Mouse (Mus musculus): ENCODE data around the gene BC025920. TPM values are rescaled to one million over a fixed set of nuclear protein-coding genes. Genes with fewer than 3 reads are reported as not detected.
A peak's percentile ranks its signal among the peaks of the same experiment; 100 is the strongest.

Gene BC025920
- total and polyA plus RNA-seq, 3 experiments, result 0.40 to 6.8 (median 4.3) TPM

DNA sequence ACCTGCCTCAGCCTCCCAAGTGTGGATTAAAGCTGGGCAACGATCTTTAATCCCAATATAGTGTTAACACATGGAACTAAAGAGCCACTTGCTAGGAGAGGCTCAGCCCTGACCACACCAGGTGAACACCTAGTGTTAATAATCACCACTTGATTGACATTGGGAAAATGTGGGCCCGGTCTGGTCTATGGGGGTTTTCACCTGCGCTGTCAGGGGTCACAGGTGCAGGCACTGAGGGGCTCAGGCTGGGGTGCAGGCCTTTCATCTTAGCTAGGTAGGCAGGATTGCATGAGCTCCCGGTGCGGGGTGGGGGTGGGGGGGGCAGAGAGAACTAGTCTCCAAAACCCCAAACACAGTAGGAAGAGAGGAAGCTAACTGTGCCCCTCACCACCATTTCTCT lies 6.4 kb upstream of the BC025920 start:
- ATAC-seq (ENCODE audit: extremely low read depth, insufficient number of reproducible peaks, low FRiP score, poor library complexity, severe bottlenecking) (no peak), DNase-seq (ENCODE audit: low spot score) (no peak)
- Histone ChIP-seq H3K4me1 (ENCODE audit: insufficient read depth, low read depth, low read length) (peaks cover 75% of the 10 kb centered on the region), H3K9me3 (replicated peaks) (no peaks in the 10 kb centered on the region), H3K36me3 (replicated peaks) (no peaks in the 10 kb centered on the region), H3K27me3 (ENCODE audit: insufficient read depth, low read length) (peaks cover 31% of the 10 kb centered on the region), H3K4me3 (ENCODE audit: low read depth, low read length) (no peak overlapping the region)
- TF ChIP-seq POLR2AphosphoS5 (IDR thresholded peaks at IDR 0.05; ENCODE audit: insufficient replicate concordance, low read depth, low read length) (no peak), CTCF (IDR thresholded peaks at IDR 0.05; ENCODE audit: low read depth, low read length) (no peak), TAL1 (conservative IDR thresholded peaks at IDR 0.05; ENCODE audit: low read depth, low read length) (no peak), GATA2 (IDR thresholded peaks at IDR 0.05; ENCODE audit: borderline replicate concordance, low read depth, low read length) (no peak), GATA1 (IDR thresholded peaks at IDR 0.05; ENCODE audit: borderline replicate concordance, low read length) (no peak)

DNA sequence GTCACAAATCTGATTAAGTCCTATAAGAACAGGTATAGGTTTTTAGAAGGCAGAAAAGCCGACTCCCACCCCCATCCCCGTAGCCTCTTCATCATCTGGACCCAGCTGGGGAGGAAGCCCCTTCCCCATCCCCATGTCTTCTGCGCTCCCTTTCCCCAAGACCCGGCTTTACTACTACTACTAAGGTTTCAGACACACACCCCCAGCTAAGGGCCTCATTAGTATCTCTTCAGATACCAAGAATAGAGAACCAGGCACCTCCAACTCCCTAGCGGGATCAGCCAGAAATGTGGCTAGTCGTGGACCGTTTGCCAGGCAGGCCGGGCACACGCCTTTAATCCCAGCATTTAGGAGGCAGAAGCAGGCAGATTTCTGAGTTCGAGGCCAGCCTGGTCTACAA lies 6.0 kb upstream of the BC025920 start:
- peaks cover 80% of the 10 kb centered on the region for H3K4me1 ChIP-seq (ENCODE audit: insufficient read depth, low read depth, low read length)
- no peak for TF ChIP-seq TAL1 (conservative IDR thresholded peaks at IDR 0.05; ENCODE audit: low read depth, low read length)
- no peak for TF ChIP-seq GATA2 (IDR thresholded peaks at IDR 0.05; ENCODE audit: borderline replicate concordance, low read depth, low read length)
- no peak for TF ChIP-seq POLR2AphosphoS5 (IDR thresholded peaks at IDR 0.05; ENCODE audit: insufficient replicate concordance, low read depth, low read length)
- no peak for TF ChIP-seq CTCF (IDR thresholded peaks at IDR 0.05; ENCODE audit: low read depth, low read length)
- no peak for TF ChIP-seq GATA1 (IDR thresholded peaks at IDR 0.05; ENCODE audit: borderline replicate concordance, low read length)
- no peak overlapping the region; the same call in 1 of the 2 replicates for H3K4me3 ChIP-seq (ENCODE audit: low read depth, low read length)
- no peaks in the 10 kb centered on the region for H3K36me3 ChIP-seq (replicated peaks)
- ATAC-seq (ENCODE audit: extremely low read depth, insufficient number of reproducible peaks, low FRiP score, poor library complexity, severe bottlenecking), result no peak
- DNase-seq (ENCODE audit: low spot score), result no peak
- H3K27me3 ChIP-seq (ENCODE audit: insufficient read depth, low read length), result peaks cover 27% of the 10 kb centered on the region
- no peaks in the 10 kb centered on the region for H3K9me3 ChIP-seq (replicated peaks)

- ATAC-seq (ENCODE audit: extremely low read depth, insufficient number of reproducible peaks, low FRiP score, poor library complexity, severe bottlenecking), result peak; percentile 89
- DNase-seq (ENCODE audit: low spot score), result peak; percentile 100
- TF ChIP-seq GATA1 (IDR thresholded peaks at IDR 0.05; ENCODE audit: borderline replicate concordance, low read length) (no peak), POLR2AphosphoS5 (IDR thresholded peaks at IDR 0.05; ENCODE audit: insufficient replicate concordance, low read depth, low read length) (no peak), TAL1 (conservative IDR thresholded peaks at IDR 0.05; ENCODE audit: low read depth, low read length) (no peak), CTCF (IDR thresholded peaks at IDR 0.05; ENCODE audit: low read depth, low read length) (no peak), GATA2 (IDR thresholded peaks at IDR 0.05; ENCODE audit: borderline replicate concordance, low read depth, low read length) (no peak)
- Histone ChIP-seq H3K4me3 (ENCODE audit: low read depth, low read length) (peak within 1 kb of the TSS; percentile 68), H3K27me3 (ENCODE audit: insufficient read depth, low read length) (peaks cover 20% of the 10 kb centered on the region), H3K36me3 (replicated peaks) (no peaks in the 10 kb centered on the region), H3K4me1 (ENCODE audit: insufficient read depth, low read depth, low read length) (peaks cover 81% of the 10 kb centered on the region), H3K9me3 (replicated peaks) (no peaks in the 10 kb centered on the region)
Measured at GRCm38 (mm10) chr10:81600738-81601203, 5.3 kb upstream of the BC025920 start, which contains the start of gene Tle6. TSS of gene Tle6 (minus strand) at chr10:81601073.

DNA sequence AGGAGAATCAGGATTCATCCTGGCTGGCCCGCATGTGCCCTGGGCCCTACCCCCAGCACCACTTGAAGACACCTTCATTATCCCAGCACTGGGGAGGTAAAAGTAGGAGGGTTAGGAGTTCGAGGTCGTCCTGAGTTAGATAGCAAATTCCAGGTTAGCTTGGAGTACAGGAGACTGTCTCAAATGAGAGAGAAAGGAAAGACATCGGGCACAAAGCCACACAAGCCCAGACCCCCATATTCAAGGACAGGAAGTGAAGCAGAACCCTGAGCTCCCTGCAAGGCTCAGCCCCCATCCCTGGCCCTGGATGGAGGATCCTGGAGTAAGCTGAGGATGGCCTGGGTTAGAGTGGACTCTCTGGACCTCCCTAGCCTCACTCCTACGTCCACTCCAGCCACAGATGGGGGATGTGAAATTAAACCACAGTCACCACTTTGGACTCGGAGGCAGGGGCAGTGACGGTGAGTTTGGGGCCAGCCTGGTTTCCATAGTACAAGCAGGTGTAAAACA lies 4.6 kb upstream of the BC025920 start:
- ATAC-seq (ENCODE audit: extremely low read depth, insufficient number of reproducible peaks, low FRiP score, poor library complexity, severe bottlenecking), result no peak
- peaks cover 80% of the 10 kb centered on the region for H3K4me1 ChIP-seq (ENCODE audit: insufficient read depth, low read depth, low read length)
- peak overlapping the region; percentile 68 for H3K4me3 ChIP-seq (ENCODE audit: low read depth, low read length)
- H3K9me3 ChIP-seq (replicated peaks), result no peaks in the 10 kb centered on the region
- TF ChIP-seq POLR2AphosphoS5 (IDR thresholded peaks at IDR 0.05; ENCODE audit: insufficient replicate concordance, low read depth, low read length) (no peak), GATA1 (IDR thresholded peaks at IDR 0.05; ENCODE audit: borderline replicate concordance, low read length) (no peak), CTCF (IDR thresholded peaks at IDR 0.05; ENCODE audit: low read depth, low read length) (no peak), GATA2 (IDR thresholded peaks at IDR 0.05; ENCODE audit: borderline replicate concordance, low read depth, low read length) (no peak), TAL1 (conservative IDR thresholded peaks at IDR 0.05; ENCODE audit: low read depth, low read length) (no peak)
- peaks cover 14% of the 10 kb centered on the region for H3K27me3 ChIP-seq (ENCODE audit: insufficient read depth, low read length)
- H3K36me3 ChIP-seq (replicated peaks), result no peaks in the 10 kb centered on the region
- no peak for DNase-seq (ENCODE audit: low spot score)

DNA sequence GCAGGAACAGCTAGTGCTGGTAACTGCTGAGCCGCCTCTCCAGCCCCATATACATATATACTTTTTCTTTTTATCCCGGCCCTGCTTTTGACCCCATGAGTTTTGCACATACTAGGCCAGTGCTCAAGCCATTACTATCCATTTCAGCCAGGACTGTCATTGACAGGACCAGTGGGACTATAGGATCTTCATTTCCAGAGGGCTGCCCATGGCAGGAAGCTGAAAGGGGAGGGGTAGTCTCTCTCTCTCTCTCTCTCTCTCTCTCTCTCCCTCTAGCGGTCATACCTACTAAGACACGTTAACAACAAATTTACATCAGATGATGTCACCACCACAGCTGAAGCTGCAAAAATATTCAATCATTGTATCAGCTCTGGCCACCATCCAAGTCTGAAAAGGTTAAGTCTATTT lies 3.3 kb upstream of the BC025920 start:
- Histone ChIP-seq H3K36me3 (replicated peaks) (peaks cover 4% of the 10 kb centered on the region), H3K4me1 (ENCODE audit: insufficient read depth, low read depth, low read length) (peaks cover 77% of the 10 kb centered on the region), H3K9me3 (replicated peaks) (no peaks in the 10 kb centered on the region), H3K27me3 (ENCODE audit: insufficient read depth, low read length) (peaks cover 3% of the 10 kb centered on the region; the same call in 1 of the 2 replicates), H3K4me3 (ENCODE audit: low read depth, low read length) (no peak overlapping the region)
- ATAC-seq (ENCODE audit: extremely low read depth, insufficient number of reproducible peaks, low FRiP score, poor library complexity, severe bottlenecking), result no peak
- peak; percentile 48 for DNase-seq (ENCODE audit: low spot score)
- no peak for TF ChIP-seq GATA1 (IDR thresholded peaks at IDR 0.05; ENCODE audit: borderline replicate concordance, low read length)
- peak; percentile 41; the same call in 1 of the 2 replicates for TF ChIP-seq CTCF (IDR thresholded peaks at IDR 0.05; ENCODE audit: low read depth, low read length)

GRCm38 (mm10) chr10:81604019-81604967 lies 1.8 kb upstream of the BC025920 start:
- DNase-seq (ENCODE audit: low spot score) (no peak), ATAC-seq (ENCODE audit: extremely low read depth, insufficient number of reproducible peaks, low FRiP score, poor library complexity, severe bottlenecking) (no peak)
- Histone ChIP-seq H3K27me3 (ENCODE audit: insufficient read depth, low read length) (no peaks in the 10 kb centered on the region), H3K9me3 (replicated peaks) (no peaks in the 10 kb centered on the region), H3K4me1 (ENCODE audit: insufficient read depth, low read depth, low read length) (peaks cover 67% of the 10 kb centered on the region), H3K4me3 (ENCODE audit: low read depth, low read length) (peak overlapping the region; percentile 70), H3K36me3 (replicated peaks) (peaks cover 19% of the 10 kb centered on the region)
- TF ChIP-seq TAL1 (conservative IDR thresholded peaks at IDR 0.05; ENCODE audit: low read depth, low read length) (no peak), GATA1 (IDR thresholded peaks at IDR 0.05; ENCODE audit: borderline replicate concordance, low read length) (no peak), CTCF (IDR thresholded peaks at IDR 0.05; ENCODE audit: low read depth, low read length) (no peak), GATA2 (IDR thresholded peaks at IDR 0.05; ENCODE audit: borderline replicate concordance, low read depth, low read length) (no peak), POLR2AphosphoS5 (IDR thresholded peaks at IDR 0.05; ENCODE audit: insufficient replicate concordance, low read depth, low read length) (no peak)
